Mouse (Mus musculus) c-Kit-positive CD71-positive TER-119-positive erythroid progenitor cells, embryonic 14.5 days (primary cell): ENCODE data around the gene Syngr1.

Experiments
- DNase-seq: peaks from one replicate; pipeline ENCODE4 v3.0.0-alpha.2; 2013; ENCODE audit warnings: low spot score

The Syngr1 gene

GRCm38 (mm10) chr15:80070095-80070644, 21.0 kb upstream of the Syngr1 start:
- no peak for DNase-seq

- no peak for DNase-seq
Measured at GRCm38 (mm10) chr15:80071951-80072437, 19.1 kb upstream of the Syngr1 start.

GRCm38 (mm10) chr15:80072579-80073255, 18.4 kb upstream of the Syngr1 start:
- DNase-seq: no peak

GRCm38 (mm10) chr15:80073256-80073621, 17.9 kb upstream of the Syngr1 start:
- DNase-seq: no peak

GRCm38 (mm10) chr15:80074663-80075373, 16.3 kb upstream of the Syngr1 start:
- DNase-seq: no peak

GRCm38 (mm10) chr15:80075374-80075694, 15.8 kb upstream of the Syngr1 start:
- DNase-seq: no peak

GRCm38 (mm10) chr15:80075733-80076337, 15.3 kb upstream of the Syngr1 start:
- no peak for DNase-seq

GRCm38 (mm10) chr15:80076338-80077136, 14.6 kb upstream of the Syngr1 start:
- peak; percentile 73 for DNase-seq

- DNase-seq: no peak
Measured at GRCm38 (mm10) chr15:80078058-80078814, 12.9 kb upstream of the Syngr1 start.

- DNase-seq: no peak
Measured at GRCm38 (mm10) chr15:80079129-80079668, 11.9 kb upstream of the Syngr1 start.

- no peak for DNase-seq
Measured at GRCm38 (mm10) chr15:80079954-80080353, 11.2 kb upstream of the Syngr1 start.

GRCm38 (mm10) chr15:80080711-80081615, 10.2 kb upstream of the Syngr1 start:
- DNase-seq: no peak

- no peak for DNase-seq
Measured at GRCm38 (mm10) chr15:80081801-80082546, 9.2 kb upstream of the Syngr1 start.

GRCm38 (mm10) chr15:80082661-80083275, 8.4 kb upstream of the Syngr1 start:
- DNase-seq: no peak

GRCm38 (mm10) chr15:80083276-80083731, 7.8 kb upstream of the Syngr1 start:
- peak; percentile 99 for DNase-seq

GRCm38 (mm10) chr15:80083740-80084139, 7.4 kb upstream of the Syngr1 start:
- DNase-seq: no peak

GRCm38 (mm10) chr15:80087406-80088012, 3.6 kb upstream of the Syngr1 start:
- peak; percentile 87 for DNase-seq

- peak; percentile 96 for DNase-seq
Measured at GRCm38 (mm10) chr15:80088637-80089036, 2.5 kb upstream of the Syngr1 start.
